Mouse (Mus musculus) forebrain, embryonic 15.5 days (tissue): ENCODE data around the gene Elovl1. TPM values are rescaled to one million over a fixed set of nuclear protein-coding genes. Genes with fewer than 3 reads are reported as not detected.

Experiments used
- ATAC-seq: fragments of 200-750 bp; cut with Nextera tagmentation; replicated peaks from 2 replicates; pipeline ENCODE4 v1.8.0; 2017; ENCODE audit warnings: mild to moderate bottlenecking, moderate TSS enrichment, moderate library complexity
- H3K27ac ChIP-seq: fragments of 300-500 bp; sonication (generic); replicated peaks from 2 replicates; pipeline ENCODE4 v1.5.1; 2015; ENCODE audit warnings: mild to moderate bottlenecking, inconsistent platforms
- H3K27me3 ChIP-seq: fragments of 300-500 bp; sonication (generic); 2 replicates; pipeline ENCODE4 v1.6.1; 2015; ENCODE audit warnings: inconsistent platforms
- H3K36me3 ChIP-seq: fragments of 300-500 bp; sonication (generic); 2 replicates; pipeline ENCODE4 v1.6.1; 2015; ENCODE audit warnings: mild to moderate bottlenecking, inconsistent platforms
- H3K4me1 ChIP-seq: fragments of 300-500 bp; sonication (generic); 2 replicates; pipeline ENCODE4 v1.6.1; 2015; ENCODE audit warnings: inconsistent platforms
- H3K4me2 ChIP-seq: fragments of 300-500 bp; sonication (generic); replicated peaks from 2 replicates; pipeline ENCODE4 v1.6.1; 2015; ENCODE audit warnings: mild to moderate bottlenecking, inconsistent platforms
- H3K4me3 ChIP-seq: fragments of 300-500 bp; sonication (generic); 2 replicates; pipeline ENCODE4 v1.5.1; 2015; ENCODE audit warnings: mild to moderate bottlenecking, inconsistent platforms
- H3K9ac ChIP-seq: fragments of 300-500 bp; sonication (generic); replicated peaks from 2 replicates; pipeline ENCODE4 v1.6.1; 2015; ENCODE audit warnings: mild to moderate bottlenecking, inconsistent platforms
- H3K9me3 ChIP-seq: fragments of 300-500 bp; sonication (generic); 2 replicates; pipeline ENCODE4 v1.6.1; 2016; ENCODE audit warnings: inconsistent platforms
- WGBS: fragments of 180-500 bp; shearing (Covaris S2); methylation state at CpG from one replicate; pipeline ENCODE4 v1.1.7; 2015; ENCODE audit warnings: mixed read lengths; 5-methylcytosine and 5-hydroxymethylcytosine counted together
- polyA plus RNA-seq: library from polyadenylated mRNA; unstranded; fragments of >200 nt; fragmentation: Nextera tagmentation; extraction: Ambion mirVana; gene quantifications from 2 replicates; pipeline ENCODE4 v1.2.1, GENCODE M21; 2015

The Elovl1 gene
- polyA plus RNA-seq, 1 experiment from 2014 or later, result 21.3 TPM

DNA sequence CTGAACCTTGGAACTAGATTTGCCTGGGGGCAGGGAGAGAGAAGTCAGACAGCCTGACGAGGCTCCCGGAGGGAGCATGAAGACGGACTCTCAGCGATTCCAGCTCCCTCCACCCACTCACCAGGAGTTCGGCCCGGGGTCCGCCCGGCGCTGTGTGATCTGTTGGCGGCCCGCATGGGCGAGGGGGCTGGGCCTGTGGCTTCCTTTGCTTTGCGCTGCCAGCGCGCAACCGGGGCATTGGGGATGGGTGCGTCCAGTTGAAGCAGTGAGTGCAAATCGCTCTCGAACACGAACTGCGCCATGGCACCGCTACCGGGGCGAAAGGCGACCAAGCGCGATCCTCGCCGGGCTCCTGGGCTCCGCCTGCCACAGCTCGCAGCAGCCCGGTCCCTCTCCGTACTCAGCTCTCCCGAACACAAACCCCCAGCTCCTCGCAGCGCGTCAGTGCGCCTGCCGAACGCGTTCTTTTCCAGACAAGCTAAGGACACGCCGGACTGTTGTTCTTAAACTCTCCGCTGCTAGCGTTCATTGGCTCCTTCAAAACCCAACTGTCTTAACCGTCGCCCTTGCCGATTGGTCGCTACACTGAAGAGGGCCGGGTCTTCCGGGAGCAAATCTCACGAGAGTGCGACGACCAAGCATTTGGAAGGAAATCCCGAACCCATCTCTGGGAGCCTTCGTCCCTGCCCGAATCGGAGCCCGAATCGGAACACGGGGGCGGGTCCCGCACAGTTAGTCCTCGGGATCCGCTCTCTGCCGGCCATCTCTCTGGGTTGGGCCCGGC, 9.1 kb downstream of the Elovl1 start, which contains the start of gene Cdc20:
TSS of gene Cdc20 (minus strand) at position 533 of the 784 bp plus-strand sequence.
- peak; percentile 97 for ATAC-seq
- Histone ChIP-seq H3K27me3 (no peaks in the 10 kb centered on the region), H3K27ac (peak within 1 kb of the TSS; percentile 90), H3K36me3 (peaks cover 13% of the 10 kb centered on the region), H3K4me3 (peak within 1 kb of the TSS; percentile 63), H3K9ac (peak within 1 kb of the TSS; percentile 72), H3K4me2 (peak within 1 kb of the TSS; percentile 98), H3K9me3 (no peaks in the 10 kb centered on the region), H3K4me1 (peaks cover 37% of the 10 kb centered on the region)
- WGBS, result under 1% methylated on average over 62 of the region's 67 CpGs

DNA sequence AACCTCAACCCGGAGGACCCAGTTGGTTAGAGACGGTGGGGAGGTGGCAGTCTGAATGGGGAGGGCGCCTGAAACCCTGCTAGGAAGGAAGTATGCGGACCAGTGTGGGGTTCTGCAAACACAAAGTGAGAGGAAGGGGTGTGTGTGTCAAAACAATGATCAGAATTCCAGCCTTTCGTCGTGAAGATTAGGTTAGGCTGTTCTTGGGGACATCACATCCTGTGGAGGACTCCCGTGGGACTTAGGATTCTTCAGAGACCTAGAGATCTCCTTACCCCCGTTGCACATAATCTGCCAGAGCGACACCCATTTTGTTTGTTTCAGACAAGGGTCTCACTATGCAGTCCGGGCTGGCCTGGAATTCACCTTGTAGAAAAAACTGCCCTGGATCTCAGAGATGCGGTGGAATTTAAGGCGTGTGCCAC, 9.9 kb downstream of the Elovl1 start:
- H3K9ac ChIP-seq, result peak overlapping the region; percentile 72
- H3K4me3 ChIP-seq, result peak overlapping the region; percentile 63
- H3K4me1 ChIP-seq, result peaks cover 37% of the 10 kb centered on the region
- 8% methylated on average over 12 of the region's 12 CpGs for WGBS
- peak; percentile 44 for ATAC-seq
- H3K36me3 ChIP-seq, result peaks cover 5% of the 10 kb centered on the region; the same call in 1 of the 2 replicates
- no peaks in the 10 kb centered on the region for H3K27me3 ChIP-seq
- peak overlapping the region; percentile 98 for H3K4me2 ChIP-seq
- H3K27ac ChIP-seq, result peak overlapping the region; percentile 90
- no peaks in the 10 kb centered on the region for H3K9me3 ChIP-seq

DNA sequence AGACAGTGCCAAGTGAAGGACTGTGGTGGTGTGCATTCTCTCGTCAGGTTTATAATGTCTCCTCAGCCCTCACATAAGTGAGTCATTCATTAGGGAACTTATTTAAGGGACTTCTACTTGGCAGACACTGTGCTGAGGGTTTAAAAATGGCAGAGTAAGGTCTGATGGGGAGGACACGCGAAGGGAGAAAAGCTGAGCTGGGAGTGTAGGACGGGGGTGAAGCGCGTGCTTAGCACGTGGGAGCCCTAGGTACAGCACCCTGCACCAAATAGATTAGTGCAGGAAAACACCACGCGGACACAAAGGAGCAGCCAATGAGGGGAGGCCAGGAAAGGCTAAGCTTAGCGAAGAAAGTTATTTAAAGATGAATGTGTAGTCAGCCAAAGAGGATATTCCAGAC, 17.2 kb downstream of the Elovl1 start:
- Histone ChIP-seq H3K27ac (no peak overlapping the region), H3K9ac (no peak overlapping the region), H3K4me3 (no peak overlapping the region), H3K27me3 (no peaks in the 10 kb centered on the region), H3K4me1 (peaks cover 16% of the 10 kb centered on the region), H3K36me3 (no peaks in the 10 kb centered on the region), H3K4me2 (no peak overlapping the region), H3K9me3 (no peaks in the 10 kb centered on the region)
- no peak for ATAC-seq
- 80% methylated on average over 10 of the region's 10 CpGs for WGBS

DNA sequence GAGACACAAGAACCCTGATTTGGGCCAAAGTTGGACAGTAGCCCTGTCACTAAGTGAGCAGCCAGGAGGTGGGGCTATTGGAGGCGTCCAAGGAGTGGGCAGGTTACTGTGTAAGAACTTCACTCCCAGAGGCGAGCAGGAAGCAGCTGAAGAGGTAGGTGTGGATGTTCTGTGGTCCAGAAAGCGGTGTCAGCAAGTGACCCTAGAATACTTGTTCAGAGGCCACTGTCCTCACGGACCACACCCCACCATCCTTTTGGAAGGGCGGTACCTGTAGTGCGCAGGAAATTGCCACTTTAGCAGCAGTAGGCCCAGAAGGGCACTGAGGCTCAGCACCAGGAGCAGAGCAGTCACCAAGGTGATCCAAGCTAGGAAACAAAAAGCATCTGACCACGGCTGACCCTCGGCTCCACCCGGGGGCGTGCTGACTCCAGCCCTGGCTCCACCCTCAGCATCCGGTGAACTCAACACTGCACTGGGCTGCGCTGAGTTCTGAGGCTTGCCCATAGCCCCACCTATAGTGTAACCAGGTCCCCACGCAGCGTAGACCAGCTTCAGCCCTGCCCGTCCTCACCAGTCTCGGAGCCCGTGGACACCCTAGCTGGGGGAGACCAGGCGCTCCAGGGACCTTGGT, 18.0 kb downstream of the Elovl1 start:
- Histone ChIP-seq H3K4me3 (peak overlapping the region; percentile 42), H3K4me2 (peak overlapping the region; percentile 79), H3K27me3 (no peaks in the 10 kb centered on the region), H3K9me3 (no peaks in the 10 kb centered on the region), H3K4me1 (peaks cover 16% of the 10 kb centered on the region), H3K9ac (peak overlapping the region; percentile 23), H3K36me3 (no peaks in the 10 kb centered on the region), H3K27ac (no peak overlapping the region)
- WGBS, result 19% methylated on average over 18 of the region's 18 CpGs
- ATAC-seq, result peak; percentile 73

DNA sequence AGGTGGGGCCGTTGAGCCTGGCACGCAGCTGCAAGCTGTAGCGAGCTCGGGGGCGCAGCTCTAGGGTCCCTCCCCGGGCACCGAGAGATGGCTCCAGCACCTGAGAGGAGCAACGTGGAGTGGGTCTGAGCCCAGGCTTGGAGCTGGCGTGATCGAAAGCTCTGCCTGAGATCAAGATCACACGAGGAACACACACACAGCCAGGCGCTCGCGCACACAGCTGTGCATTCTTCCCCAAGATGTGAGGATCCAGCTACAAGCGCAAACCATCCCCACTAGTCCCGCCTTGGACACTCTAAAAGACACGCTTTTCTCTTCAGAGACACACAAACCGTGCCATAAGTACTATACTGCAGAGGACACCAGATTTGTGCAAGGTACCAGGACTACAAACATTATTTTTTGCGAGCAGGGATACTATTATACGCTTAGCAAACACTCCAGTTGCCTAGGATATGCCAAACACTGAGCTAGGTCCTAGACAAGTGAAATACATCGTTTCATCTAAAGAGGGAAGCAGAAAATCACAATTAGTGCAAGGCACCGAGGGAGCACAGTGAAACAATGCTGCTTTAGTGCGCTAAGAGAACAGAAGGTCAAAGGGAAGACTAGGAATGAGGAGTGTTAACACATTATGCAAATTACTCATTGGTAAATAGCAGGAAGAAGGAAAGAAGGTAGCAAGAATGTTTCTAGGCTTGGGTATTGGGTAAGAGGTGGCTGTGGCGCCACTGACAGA, 18.7 kb downstream of the Elovl1 start:
- no peaks in the 10 kb centered on the region for H3K36me3 ChIP-seq
- H3K4me2 ChIP-seq, result peak overlapping the region; percentile 79
- H3K27me3 ChIP-seq, result no peaks in the 10 kb centered on the region
- WGBS, result 14% methylated on average over 24 of the region's 24 CpGs
- peaks cover 16% of the 10 kb centered on the region for H3K4me1 ChIP-seq
- no peaks in the 10 kb centered on the region for H3K9me3 ChIP-seq
- H3K4me3 ChIP-seq, result peak overlapping the region; percentile 42
- no peak overlapping the region for H3K27ac ChIP-seq
- H3K9ac ChIP-seq, result peak overlapping the region; percentile 23
- peak; percentile 60 for ATAC-seq

DNA sequence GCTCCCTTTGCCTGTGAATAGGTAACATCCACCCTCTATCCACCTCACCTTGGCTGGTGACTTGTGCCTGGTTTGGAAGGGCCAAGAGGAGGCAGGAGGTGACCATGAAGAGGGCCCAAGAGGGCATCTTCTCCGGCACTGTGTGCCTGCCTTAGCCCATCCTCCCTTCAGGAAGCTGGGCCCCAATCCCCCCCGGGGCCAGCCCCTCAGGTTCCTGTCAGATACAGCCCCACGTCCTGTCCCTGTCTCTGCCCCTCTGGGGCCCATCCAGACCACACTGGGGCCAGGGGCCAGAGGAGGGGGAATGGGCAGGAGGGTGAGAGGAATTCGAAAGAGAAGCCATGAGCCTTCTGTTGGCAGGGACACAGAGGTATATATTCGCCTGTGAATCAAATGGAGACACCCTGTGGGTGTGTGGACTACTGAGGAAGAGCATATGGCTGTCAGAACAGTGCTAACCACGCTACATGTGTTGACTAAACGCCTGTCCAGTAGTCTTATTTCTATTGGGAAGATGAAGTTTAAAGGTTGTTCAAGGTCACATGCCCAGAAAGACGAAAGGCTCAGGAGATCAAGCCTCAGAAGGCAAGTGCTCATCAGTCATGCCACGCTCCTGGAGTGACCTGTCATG, 29.6 kb downstream of the Elovl1 start, which contains the start of gene Mpl:
TSS of gene Mpl (minus strand) at position 169 of the 631 bp plus-strand sequence.
- ATAC-seq, result no peak
- Histone ChIP-seq H3K4me1 (no peaks in the 10 kb centered on the region), H3K9me3 (no peaks in the 10 kb centered on the region), H3K36me3 (no peaks in the 10 kb centered on the region), H3K27ac (no peak within 1 kb of the TSS), H3K27me3 (no peaks in the 10 kb centered on the region), H3K9ac (no peak within 1 kb of the TSS), H3K4me3 (no peak within 1 kb of the TSS), H3K4me2 (no peak within 1 kb of the TSS)
- 75% methylated on average over 9 of the region's 9 CpGs for WGBS

DNA sequence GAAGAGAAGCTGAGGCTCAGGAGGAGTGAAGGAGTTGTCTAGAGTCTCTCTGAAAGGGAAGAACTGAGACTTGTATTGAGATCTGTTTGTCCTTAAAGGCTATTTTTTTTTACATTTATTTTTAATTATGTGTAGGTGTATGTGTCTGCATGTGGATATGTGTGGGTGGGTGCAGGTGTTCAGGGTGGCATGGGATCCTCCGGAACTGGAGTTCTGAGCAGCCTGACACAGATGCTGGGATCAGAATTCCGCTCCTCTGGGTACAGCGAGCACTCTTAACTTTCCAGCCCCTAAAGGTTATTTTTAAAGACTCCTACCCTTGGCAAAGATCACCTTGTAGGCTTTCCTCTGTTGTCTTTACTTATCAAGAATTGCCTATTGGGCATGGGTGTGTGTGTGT, 37.1 kb downstream of the Elovl1 start:
- WGBS, result 97% methylated on average over 3 of the region's 3 CpGs
- Histone ChIP-seq H3K4me3 (no peak overlapping the region), H3K9ac (no peak overlapping the region), H3K27ac (no peak overlapping the region), H3K36me3 (no peaks in the 10 kb centered on the region), H3K27me3 (no peaks in the 10 kb centered on the region), H3K4me1 (no peaks in the 10 kb centered on the region), H3K9me3 (no peaks in the 10 kb centered on the region), H3K4me2 (no peak overlapping the region)
- no peak for ATAC-seq

DNA sequence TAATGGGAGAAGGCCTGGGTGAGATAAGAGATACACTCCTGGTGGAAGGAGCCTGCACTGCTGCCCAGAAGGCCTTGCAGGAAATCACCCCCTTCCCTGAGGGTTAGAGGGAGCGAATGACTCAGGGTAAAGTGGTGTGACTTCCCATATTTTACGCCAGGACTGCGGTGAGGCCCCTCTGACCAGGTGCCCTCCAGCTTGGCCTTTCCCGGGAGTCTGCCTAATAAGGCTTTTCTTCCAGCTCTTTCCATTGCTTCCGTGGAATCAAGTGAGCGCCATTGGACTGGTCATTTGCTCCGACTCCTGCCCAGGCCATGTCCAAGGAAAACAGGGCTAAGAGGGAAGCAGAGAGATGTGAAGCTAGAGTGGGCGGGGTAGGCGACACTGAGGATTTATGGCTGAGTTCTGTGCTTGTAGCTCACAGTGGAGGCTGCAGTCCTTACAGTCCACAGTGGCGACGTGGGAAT, 37.8 kb downstream of the Elovl1 start:
- Histone ChIP-seq H3K4me2 (no peak overlapping the region), H3K9ac (no peak overlapping the region), H3K4me3 (no peak overlapping the region), H3K4me1 (no peaks in the 10 kb centered on the region), H3K27ac (no peak overlapping the region), H3K36me3 (no peaks in the 10 kb centered on the region), H3K27me3 (no peaks in the 10 kb centered on the region), H3K9me3 (no peaks in the 10 kb centered on the region)
- no peak for ATAC-seq
- 67% methylated on average over 11 of the region's 11 CpGs for WGBS

DNA sequence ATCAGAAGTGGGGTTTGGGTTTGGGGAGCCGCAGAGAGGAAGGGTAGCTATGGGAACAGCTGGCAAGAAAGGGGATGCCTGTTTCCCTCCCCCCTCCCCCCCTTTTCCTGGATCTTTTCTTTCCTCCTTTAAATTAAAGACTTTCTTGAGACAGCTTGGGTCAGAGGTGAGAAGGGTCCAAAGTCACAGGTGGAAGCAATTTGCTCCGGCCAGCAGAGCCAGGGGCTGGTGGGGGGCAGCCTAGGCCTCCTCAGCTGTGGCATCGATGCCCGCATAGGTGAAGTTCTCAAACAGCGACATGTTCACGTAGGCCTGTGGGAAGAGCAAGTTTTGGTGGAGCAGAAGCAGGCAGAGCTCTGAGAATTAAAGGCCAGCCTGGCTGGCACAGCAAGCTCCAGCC, 43.4 kb downstream of the Elovl1 start:
- no peaks in the 10 kb centered on the region for H3K27me3 ChIP-seq
- H3K4me2 ChIP-seq, result no peak overlapping the region
- H3K36me3 ChIP-seq, result no peaks in the 10 kb centered on the region
- no peak overlapping the region for H3K9ac ChIP-seq
- no peaks in the 10 kb centered on the region for H3K4me1 ChIP-seq
- 89% methylated on average over 6 of the region's 6 CpGs for WGBS
- H3K9me3 ChIP-seq, result no peaks in the 10 kb centered on the region
- H3K4me3 ChIP-seq, result no peak overlapping the region
- H3K27ac ChIP-seq, result no peak overlapping the region
- no peak for ATAC-seq

DNA sequence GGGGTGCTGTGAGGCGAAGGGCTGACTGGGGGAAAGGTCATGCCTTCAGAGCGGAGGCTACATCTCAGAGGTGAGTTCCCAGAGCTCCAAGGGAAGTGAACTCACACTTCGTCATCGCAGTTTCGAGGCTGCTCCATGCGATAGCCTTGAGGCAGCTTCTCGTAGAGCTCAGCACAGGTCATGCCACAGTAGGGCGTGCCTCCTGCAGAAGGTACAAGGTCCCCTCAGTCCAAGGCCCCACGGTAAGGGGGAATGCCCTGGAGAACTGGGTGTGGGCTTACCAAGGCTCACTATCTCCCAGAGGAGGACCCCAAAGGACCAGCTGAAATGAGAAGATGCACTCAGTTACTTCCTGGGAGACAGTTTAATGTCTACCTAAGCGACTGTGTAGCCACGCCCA, 44.8 kb downstream of the Elovl1 start:
- 94% methylated on average over 11 of the region's 11 CpGs for WGBS
- ATAC-seq, result no peak
- Histone ChIP-seq H3K9ac (no peak overlapping the region), H3K9me3 (no peaks in the 10 kb centered on the region), H3K4me2 (no peak overlapping the region), H3K27ac (no peak overlapping the region), H3K4me1 (no peaks in the 10 kb centered on the region), H3K4me3 (no peak overlapping the region), H3K27me3 (no peaks in the 10 kb centered on the region), H3K36me3 (no peaks in the 10 kb centered on the region)

DNA sequence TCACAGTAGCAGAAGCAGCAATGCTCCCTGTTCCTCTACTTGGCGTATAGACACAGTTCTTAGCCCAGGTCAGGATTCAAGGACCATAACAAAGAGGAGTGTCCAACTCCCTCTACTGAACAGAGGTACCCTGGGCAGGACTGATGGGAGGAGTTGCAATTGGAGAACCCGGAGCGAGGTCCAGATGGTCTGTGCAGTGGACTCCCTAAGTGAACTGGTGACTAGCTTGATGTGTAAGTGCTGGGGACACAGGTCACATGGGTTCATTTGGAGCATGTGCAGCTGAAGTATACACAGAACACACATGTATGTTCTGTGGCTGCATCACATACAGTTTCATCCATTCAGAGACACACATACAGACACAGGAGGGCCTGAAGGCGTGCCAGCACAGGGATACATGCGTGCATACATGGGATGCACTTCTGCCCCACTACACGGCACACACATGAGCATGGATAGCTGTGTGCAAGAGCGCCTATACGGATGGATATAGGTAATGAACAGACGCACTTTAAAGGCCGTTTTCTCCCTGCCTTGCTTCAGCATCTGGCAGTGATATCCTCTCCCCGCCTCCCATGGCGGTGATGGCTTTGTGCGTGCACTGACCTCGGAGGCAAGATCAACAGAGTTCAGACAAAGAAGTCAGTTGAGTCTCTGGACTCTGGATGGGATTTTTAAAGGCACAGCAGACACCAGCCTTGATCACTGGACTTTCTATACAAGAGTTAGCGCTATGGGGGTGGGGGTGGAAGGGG, 49.1 kb downstream of the Elovl1 start:
- Histone ChIP-seq H3K4me2 (no peak overlapping the region), H3K27ac (no peak overlapping the region), H3K4me3 (no peak overlapping the region), H3K9ac (no peak overlapping the region), H3K27me3 (no peaks in the 10 kb centered on the region), H3K9me3 (no peaks in the 10 kb centered on the region), H3K4me1 (no peaks in the 10 kb centered on the region), H3K36me3 (no peaks in the 10 kb centered on the region)
- 51% methylated on average over 15 of the region's 15 CpGs for WGBS
- ATAC-seq, result no peak
